Mouse (Mus musculus): Measurements from ENCODE around the gene Grik5.
"Not testable (repeated sequence)": the region's sequence is repeated elsewhere in the genome, so short reads cannot be mapped to it uniquely, and the experiment has no call there.

Gene Grik5

DNA sequence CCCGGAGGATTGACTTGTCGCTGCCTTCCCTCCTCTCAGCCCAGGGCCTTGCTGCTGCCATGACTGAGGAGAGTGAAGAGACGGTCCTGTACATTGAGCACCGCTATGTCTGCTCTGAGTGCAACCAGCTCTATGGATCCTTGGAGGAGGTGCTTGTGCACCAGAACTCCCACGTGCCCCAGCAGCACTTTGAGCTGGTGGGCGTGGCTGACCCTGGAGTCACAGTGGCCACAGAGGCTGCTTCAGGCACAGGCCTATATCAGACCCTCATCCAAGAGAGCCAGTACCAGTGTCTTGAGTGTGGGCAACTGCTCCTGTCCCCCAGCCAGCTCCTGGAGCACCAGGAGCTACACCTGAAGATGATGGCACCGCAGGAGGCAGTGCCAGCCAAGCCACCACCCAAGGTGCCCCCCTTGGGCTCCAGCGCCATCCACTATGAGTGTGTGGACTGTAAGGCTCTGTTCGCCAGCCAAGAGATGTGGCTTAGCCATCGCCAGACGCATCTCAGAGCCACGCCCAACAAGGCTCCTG lies 7.4 kb upstream of the Grik5 start:
- DNase-seq = peak; percentile 56

DNA sequence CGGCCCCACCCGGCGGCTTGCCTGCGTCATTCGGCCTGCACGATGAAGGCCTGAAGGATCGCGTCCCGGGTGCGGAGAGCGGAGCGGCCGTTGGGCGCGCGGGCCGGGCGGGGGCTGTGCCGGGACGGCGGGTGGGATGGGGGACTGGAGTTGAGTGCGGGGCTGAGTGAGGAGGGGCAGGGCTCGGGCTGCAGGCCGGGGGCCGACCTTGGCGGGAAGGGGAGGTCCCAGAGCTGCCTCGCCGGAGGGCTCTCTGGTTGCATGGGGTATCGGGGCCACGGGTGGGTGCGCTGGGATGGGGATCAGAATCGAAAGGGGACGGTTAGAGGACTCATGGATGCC lies 5.2 kb upstream of the Grik5 start:
- DNase-seq = no peak

DNA sequence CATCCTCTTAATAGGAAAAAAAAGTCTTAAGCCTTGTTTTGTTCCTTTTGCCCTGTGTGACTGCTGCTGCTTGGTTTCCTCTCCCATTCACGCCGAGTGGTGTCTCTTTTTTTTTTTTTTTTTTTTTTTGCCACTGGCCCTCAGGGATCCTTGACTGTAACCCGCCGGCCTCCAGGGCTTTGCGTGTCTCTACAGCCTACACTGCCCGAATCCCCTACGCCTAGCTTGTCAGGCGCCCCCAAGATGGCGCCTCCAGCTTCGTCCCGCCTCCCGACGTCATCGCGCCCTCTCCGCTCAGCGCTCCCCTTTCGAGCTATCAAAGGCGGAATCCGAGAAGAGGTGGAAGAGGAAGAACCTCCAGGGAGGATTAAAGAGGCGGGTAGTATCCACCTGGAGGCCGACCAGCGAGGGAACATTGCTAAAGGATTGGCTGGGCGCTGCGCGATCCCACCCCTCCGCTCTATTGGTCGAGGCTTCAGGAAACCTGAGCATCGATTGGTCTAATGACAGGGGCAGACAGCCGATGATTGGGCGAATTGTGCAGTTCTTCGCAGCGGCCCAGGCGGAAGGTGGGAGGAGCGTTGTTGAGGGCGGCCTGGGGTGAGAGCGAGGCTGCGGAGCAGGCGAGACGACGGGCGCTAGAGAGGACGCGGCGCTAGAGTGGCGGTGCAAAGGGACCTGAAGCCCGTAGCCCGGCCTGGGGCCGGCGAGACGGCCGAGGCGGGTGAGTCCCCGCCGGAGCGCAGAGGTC lies 4.7 kb upstream of the Grik5 start:
- peak; percentile 99 for DNase-seq

DNA sequence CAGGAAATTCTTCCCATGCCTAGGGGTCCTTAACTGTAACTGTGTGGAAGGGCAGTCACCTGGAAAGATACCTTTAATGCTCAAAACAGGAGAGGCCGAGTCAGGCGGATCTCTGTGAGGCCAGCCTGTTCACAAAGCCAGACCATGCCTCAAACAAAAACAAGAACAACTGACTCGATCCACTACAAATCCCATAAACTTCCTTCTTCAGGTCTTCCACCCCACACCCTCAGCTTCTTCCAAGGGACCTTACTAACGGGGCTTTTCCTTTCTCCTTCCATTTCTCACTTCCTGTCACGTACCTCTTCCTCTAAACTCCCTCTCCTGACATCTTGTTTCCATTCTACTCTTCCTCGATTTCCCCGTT lies 4.1 kb upstream of the Grik5 start:
- no peak for DNase-seq

DNA sequence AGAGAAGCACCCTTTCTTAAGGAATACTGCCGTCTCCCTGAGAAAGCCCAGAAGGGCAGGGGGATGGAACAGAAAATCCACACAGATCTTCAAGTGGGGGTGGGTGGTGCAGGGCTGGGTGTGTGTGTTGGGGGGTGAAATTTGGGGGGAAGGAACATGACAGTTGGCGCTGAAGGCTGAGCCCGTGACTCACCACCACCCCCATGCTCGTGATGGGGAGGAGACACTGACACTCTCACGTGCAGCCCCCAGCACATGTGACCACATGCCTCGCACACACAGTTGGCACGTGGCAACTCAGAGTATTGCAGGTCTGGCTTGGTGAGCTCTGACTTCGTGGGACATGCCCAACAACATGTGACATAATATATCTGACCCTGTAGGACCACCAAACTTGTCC lies 1.8 kb upstream of the Grik5 start:
- peak; percentile 56 for DNase-seq

DNA sequence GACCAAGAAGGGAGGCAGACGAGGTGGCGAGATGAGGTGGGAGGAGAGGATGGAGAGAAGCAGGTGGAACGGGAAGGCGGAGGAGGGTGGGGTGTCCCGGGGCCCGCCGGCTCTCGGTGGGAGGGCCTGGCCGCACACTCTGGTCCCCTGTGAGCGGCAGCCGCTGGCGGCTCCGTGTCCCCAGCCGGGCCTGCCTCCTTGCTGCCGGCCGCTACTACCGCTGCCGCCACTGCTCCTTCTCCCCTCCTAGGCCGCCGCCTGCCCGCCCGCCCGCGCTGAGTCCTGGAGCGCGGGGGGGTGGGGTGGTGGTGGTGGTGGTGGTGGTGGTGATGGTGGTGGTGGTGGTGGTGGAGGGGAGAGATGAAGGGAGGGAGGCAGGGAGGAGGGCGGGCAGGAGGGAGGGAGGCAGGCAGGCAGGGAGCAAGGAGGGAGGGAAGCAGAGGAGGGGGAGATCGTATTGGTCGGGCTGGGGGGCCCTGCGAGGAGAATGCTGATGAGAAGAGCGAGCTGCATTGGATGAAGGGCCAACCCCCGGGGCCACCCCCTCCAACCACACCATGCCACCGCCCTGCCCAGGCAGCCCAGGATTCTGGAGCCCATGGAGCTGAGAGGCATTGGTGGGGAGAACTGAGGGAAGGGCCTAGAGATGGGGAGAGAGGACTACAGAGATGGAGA lies 707 bp upstream of the Grik5 start:
- peak; percentile 75 for DNase-seq

DNA sequence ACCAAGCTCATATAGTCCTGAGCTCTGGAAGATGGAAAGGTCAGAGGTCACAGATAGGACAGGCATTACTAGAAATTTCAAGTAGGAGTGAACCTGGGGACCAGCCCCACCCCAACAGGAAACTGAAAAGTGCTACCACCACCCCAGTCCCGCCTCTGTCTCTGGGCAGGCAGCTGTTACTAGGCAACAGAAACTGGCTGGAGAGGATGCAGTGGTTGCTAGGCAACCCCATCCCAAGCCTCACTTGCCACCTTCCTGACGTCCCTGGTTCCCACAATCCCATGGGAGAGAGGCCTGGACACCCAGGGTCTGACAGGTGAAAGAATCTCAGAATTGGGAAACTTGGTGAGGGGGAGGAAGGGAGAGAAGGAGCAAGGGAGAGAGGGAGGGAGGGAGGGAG lies 3.4 kb downstream of the Grik5 start:
- DNase-seq = peak; percentile 47

DNA sequence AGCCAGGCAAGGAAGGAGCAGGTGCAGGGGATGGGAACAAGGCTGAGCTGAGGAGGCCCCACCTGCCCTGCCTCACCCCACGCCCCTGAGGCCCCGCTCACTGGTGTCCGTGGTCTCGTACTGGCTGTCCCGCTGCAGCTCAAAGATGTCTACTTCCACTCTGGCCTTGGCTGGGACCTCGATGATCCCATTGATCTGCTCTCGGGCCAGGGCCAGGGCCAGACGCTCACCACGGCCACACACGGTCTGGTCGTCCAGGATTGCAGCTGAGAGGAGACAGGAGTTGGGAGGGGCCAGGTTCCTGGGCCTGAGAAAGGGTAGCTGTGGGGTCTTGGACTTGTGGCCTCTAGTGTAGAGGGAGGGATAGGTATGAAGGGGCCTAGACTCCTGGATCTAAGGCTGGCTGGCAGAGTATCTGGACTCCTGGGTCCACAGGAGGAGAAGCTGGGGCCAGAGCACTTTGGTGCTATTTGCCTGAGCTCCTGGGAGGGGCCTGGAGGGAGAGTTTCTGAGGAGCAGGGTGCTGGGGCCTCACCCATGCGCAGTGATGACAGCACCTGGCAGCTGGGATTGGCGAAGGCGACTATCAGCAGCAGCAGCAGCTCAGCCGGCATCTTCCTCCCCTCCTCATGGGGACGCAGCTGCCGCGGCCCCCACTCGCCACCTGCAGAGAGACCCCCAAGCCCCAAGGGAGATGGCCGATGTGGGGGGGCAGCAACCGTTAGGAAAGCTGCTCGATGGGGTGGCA lies 4.1 kb downstream of the Grik5 start:
- peak; percentile 42 for DNase-seq

DNA sequence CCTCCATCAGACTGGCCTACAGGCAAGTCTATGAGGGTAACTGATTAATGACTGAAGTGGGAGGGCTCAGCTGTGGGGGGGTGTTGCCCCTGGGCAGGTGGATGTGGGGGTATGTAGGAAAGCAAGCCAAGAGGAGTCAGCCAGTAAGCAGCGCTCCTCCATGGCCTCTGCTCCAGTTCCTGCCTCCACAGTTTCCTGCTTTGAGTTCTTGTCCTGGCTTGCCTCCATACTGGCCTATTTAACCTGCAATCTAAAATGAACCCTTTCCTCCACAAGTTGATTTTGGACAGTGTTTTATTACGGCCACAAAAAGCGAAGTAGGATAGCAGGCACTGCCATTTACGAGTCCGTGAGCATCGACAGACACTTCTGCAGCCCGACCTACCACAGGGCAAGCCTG lies 4.8 kb downstream of the Grik5 start:
- DNase-seq = no peak

DNA sequence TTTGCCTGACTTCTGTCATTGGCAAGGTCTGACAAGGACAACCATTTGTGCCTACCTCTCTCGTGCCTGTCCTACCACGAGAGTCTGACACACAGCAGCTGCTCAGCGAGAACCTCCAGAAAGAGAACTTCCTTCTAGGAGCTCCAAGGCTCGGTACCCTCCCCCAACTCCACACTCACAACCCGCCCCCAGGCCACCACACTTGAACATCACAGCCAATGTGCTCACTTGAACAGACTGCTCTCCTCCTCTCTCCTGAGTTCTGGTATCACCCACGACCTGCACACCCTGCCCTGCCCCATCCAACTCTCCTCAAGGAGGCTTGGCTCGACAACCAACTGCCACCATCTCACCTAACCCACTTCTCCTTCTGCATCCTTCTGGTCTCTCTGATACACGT lies 8.2 kb downstream of the Grik5 start:
- DNase-seq = no peak

DNA sequence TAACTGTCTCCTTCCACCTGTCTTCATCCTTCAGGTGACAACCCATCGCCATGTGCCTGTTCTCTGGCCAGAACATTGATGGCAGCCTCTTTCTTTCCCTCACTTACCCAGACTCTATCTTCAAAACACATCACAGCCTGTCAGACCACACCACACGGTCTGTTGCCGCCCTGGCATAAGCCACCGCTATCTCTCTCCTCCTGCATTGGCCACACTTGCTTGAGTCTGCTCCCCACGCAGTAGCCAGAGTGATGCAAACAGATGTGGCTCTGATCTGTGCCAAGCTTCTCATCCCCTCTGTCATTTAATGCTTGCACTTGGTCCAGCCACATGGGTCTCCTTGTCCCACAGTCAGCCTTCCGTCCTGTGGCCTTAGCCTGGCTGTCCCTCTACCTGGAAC lies 8.8 kb downstream of the Grik5 start:
- DNase-seq = no peak

DNA sequence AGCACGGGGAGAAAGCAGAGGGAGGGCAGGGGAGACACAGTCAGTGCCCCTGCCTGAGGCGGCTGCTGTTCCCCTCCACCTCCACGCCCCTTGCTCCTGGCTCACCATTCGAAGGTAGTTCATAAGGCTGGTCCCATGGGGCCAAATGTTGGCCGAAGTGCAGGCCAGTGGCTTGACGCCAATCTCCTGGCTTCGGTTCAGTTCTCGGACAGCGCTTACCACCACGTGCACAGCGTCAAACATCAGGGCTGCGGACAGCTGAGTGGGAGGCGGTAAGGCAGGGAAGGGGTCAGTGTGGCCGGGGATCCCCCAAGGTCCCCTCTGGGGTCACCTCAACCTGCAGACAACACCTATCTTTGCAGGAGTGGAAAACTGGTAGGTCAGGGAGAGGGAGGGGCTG lies 13.3 kb downstream of the Grik5 start:
- DNase-seq = no peak

DNA sequence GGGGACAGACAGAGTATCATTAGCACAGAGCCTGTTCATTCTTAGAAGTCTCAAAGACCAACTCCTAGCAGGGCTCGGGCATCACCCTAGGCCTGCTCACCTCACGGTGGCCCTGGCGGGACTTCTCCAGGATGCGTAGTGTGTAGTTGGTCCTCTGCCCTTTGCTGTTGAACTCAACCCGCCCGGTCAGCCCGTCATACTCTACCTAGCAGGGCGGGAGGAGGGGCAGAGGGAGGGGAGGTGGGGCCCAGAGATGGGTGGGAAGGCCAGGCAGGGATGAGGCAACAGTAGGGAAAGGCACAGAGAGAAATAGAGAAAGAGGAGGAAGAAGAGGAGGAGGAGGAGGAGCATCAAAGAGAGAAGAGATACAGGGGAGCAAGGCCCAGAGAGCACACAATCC lies 13.8 kb downstream of the Grik5 start:
- DNase-seq = no peak

DNA sequence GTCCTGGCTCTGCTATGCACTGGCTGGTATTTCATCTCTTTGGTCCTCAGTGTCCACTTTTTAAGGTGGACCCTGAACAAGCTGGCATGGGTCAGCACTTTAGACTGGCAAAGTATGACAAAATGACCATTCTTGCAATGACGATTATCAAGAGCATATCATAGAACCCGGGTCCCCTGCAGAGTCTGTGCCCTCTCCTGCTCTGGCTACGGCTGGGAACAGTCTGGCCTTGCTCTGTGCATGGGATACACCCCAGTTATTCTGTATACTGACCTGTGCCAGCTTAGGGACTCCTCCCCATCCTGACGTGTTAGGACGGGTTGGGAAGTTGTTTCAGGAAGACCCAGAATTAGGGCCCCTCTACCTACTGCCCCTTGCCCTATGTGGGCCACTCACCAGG lies 14.3 kb downstream of the Grik5 start:
- DNase-seq = no peak

DNA sequence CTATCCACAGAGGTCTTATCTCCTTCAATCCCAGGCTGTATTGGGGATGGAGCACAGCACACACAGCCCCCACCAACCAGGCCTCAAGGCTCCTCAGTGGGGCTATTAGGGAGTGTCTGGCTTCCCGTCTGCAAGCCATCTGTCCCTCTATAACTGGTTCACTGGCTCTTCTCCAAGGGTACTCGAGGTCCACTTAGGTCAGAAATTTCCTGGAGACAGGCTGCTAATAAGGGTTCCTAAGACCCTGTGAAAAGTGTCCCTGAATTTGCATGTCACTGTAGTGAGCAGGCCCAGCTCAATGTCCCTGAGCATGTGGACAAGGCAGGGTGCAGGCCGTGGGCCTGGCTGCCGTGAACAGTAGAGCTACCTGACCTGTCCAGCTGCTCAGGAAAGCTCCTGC lies 15.2 kb downstream of the Grik5 start:
- DNase-seq = peak; percentile 61

DNA sequence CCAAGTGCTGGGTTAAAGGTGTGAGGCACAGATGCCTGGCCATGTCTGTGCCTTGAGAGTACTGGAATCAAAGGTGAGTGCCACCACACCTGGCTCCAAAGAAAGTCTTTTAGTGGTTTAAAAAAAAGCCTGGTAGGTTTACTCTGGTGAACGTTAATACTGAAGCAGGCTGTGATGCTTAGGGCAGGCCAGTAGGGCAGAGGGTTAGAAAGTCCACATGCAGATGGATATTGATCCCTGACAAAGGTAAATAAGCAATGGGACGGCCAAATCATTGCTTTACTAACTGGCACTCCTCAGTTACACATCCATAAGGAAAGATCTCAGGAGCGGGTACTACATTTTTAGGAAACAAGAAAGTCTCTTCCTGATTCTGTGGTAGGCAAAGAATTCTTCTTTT lies 19.6 kb downstream of the Grik5 start:
- DNase-seq = no peak

DNA sequence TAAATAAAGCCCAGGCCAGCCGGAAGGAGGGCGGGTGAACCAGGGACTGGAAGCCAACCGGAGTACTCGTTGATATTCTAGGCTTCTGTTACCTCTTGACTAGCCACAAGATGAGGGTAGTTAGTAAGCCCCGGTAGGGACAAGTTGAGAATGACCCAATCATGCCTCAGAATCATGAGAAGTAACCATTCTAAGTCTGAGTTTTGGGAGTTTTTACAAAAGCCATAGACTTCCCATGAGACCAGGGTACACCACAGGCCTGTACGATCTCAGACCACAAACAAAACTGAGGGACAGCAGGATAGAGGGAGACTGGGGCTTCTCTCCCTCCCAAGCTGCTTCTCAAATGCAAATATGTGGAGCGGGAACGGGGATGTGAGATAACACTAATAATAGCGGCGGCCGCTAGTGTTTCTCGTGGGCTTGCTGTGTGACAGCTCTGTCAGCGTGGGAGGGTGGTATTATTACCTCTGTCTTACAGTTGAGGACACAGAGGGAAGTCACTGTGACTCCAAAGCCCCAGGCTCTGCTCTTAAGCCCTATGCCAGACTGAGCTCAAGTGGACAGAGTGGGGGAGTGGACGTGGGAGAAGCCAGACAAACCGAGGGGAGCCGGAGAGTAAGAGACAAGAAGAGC lies 22.7 kb downstream of the Grik5 start:
- DNase-seq = no peak

DNA sequence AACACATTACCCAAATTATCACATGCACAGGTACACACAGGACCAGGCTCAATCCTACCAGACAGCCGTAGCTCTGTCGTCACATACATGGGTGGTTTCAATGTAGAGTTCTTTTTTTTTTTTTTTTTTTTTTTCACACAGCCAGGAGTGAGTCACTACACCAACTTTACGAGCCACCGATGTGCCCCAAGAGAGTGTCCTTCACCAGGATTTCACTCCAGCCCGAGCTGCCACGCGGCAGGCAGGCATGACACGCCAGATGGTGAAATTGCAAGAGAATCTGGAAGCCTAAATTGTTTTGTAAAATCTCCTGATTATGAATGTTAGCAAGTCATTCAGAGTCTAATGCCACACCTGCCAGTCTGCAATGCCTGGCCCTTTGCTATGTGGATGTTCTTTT lies 24.8 kb downstream of the Grik5 start:
- DNase-seq = no peak

DNA sequence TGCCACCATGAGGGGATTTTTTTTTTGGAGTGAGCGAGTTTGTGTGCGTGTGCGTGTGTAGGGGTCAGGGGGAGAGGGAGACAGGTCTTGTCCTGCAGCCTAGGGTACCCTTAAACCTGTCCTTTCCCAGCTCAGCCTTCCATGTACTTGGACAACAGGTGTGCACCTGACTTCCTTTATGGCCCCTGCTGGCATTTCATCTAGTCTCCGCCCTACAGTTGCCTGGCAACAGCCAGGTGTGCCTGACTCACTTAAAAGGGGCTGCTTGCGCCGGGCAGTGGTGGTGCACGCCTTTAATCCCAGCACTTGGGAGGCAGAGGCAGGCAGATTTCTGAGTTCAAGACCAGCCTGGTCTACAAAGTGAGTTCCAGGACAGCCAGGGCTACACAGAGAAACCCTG lies 27.5 kb downstream of the Grik5 start:
- not testable (repeated sequence) for DNase-seq

DNA sequence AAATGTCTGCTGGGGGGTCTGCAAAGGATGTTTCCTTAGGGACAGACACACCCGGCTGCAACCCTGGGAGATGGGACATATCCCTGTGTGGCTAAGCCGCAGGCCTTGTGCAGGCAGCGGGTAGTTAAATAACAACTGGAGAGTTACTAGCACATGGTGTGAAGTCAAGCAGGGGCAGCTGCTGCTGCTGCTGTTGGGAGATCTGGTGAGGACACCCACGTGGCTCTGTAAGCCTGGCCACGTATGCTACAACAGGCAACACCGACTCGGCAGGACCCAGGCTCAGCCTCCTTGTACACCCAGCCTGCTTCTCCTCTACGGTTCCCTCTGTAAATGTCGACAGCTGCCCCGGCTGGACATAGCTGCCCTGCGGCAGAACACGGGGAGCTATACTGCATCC lies 30.2 kb downstream of the Grik5 start:
- no peak for DNase-seq

DNA sequence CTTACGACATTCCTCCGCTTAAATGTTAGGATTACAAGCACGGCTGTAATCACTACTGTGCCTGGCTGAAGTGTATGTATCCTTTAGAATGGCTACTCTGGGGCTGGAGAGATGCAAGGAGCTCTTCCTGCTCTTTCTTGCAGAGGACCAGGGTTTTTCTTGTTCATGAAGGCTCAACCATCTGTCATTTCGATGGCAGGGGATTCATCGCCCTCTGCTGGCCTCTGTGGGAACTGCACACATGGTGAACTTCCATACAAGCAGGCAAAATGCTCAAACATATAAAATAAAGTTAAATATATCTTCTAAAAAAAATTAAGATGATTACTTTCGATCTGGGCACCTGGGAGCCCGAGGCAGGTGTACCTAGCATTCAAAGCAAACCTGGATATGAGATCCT lies 36.2 kb downstream of the Grik5 start:
- DNase-seq = peak; percentile 75

DNA sequence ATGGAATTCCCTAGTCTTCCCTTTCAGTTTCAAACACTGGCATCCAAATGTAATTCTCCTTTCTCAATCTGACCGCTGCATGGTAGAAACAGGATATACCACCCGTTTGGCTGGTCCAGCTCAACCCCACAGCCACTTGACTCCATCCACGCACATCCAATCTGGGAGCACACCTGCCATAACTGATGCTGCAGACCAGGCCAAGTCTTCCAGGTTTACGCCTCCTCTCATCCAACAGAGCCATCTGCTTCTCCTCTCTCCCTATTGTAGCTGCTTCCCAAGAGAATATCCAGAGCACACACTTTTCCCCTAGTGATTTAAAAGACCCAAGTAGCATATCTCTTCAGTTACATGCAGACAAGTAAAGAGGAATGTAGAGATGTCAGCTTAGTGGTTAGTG lies 37.4 kb downstream of the Grik5 start:
- no peak for DNase-seq

DNA sequence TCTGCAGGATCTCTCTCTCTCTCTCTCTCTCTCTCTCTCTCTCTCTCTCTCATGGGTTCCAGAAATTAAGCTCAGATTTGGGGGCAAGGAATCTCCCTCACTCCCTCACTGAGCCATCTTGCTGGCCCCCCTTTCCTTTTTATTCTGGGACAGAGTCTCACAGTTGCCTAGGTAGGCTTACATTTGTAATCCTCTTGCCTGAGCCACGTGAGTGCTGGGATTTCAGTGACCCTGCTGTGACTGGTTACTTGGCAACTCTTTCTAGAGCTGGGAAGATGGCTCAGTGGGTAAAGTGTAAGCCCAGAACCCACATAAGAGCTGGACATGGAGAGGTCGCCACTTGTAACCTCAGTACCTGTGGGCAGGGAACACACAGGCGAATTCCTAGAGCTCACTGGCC lies 40.6 kb downstream of the Grik5 start:
- DNase-seq = no peak
